Mouse (Mus musculus): ENCODE results near the gene Nckap5l. TPM values are rescaled to one million over a fixed set of nuclear protein-coding genes. Genes with fewer than 3 reads are reported as not detected.
A peak's percentile ranks its signal among the peaks of the same experiment; 100 is the strongest.

Gene Nckap5l
- polyA plus RNA-seq, 1 experiment, result 14.4 TPM

- no peak for DNase-seq (ENCODE audit: extremely low spot score in 1 of 2, low spot score in 1 of 2)
These were observed 24.3 kb downstream of the Nckap5l start for GRCm38 (mm10) chr15:99433081-99433718.

GRCm38 (mm10) chr15:99431967-99432366, 25.6 kb downstream of the Nckap5l start:
- DNase-seq (ENCODE audit: extremely low spot score in 1 of 2, low spot score in 1 of 2), result no peak

- DNase-seq (ENCODE audit: extremely low spot score in 1 of 2, low spot score in 1 of 2), result no peak
These were observed 26.0 kb downstream of the Nckap5l start for GRCm38 (mm10) chr15:99431504-99431903.

DNA sequence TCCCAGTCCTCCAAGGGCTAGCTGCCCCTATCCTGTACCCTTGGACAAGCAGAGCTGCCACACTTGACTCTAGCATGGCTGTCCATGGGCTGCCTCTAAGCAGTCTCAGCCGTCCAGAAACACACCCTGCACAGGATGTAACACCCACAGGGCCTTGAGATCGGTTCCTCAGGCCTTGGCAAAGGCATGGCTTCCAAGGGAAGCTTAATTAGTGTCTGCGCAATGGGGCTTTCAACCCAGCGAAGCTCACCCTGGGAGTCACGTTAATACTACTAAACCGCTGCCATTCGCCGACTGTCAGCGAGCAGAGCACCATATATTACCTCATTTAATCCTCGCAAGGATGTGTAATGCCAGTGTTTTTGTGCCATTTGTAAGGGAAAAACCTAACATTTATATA, 26.5 kb downstream of the Nckap5l start:
- DNase-seq (ENCODE audit: extremely low spot score in 1 of 2, low spot score in 1 of 2), result no peak

GRCm38 (mm10) chr15:99430394-99430793, 27.2 kb downstream of the Nckap5l start:
- no peak for DNase-seq (ENCODE audit: extremely low spot score in 1 of 2, low spot score in 1 of 2)

- DNase-seq (ENCODE audit: extremely low spot score in 1 of 2, low spot score in 1 of 2), result no peak
These were observed 33.7 kb downstream of the Nckap5l start for GRCm38 (mm10) chr15:99423884-99424283.

DNA sequence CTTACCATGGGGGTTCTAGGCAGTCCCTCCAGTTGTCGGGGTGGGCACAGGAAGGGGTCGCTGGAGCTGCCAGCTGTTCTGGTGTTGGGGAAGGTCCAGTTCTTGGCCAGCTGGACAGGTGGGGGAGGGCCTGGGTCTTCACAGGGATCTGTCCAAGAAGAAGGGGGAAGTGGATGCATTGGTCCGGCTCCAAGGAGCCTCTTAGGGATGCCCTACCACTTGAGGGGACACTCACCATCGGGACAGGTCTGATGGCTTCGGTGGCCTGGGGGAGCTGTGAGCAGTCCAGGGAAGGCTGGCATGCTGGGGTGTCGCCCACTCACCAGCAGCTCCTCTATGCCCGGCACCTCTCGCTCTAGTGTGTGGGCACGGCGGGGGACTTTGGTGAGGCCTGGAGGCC, 34.4 kb downstream of the Nckap5l start:
- no peak for DNase-seq (ENCODE audit: extremely low spot score in 1 of 2, low spot score in 1 of 2)

DNA sequence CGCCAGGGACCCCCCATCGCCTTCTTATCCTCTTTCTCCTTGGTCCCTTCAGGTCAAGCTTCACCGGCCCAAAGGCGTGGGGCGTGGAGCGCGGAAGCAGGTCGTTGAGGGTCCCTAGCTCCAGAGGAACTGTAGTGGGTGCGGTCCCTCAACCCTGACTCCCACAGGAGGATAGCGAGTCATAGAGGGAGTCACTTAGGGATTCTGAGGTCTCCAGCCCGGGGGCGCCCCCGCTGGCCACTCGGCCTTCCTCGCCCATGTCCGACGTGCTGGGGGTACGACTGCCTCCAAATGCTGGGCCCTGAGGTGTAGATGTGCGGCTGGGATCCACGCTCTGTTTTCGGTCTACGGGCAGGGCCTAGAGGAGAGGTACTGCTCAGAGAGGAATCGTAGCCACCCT, 35.0 kb downstream of the Nckap5l start:
- DNase-seq (ENCODE audit: extremely low spot score in 1 of 2, low spot score in 1 of 2), result no peak

- DNase-seq (ENCODE audit: extremely low spot score in 1 of 2, low spot score in 1 of 2), result no peak
These were observed 35.9 kb downstream of the Nckap5l start for GRCm38 (mm10) chr15:99421676-99422075.

- no peak for DNase-seq (ENCODE audit: extremely low spot score in 1 of 2, low spot score in 1 of 2)
These were observed 36.4 kb downstream of the Nckap5l start for GRCm38 (mm10) chr15:99421152-99421551.

GRCm38 (mm10) chr15:99420521-99421014, 37.0 kb downstream of the Nckap5l start:
- DNase-seq (ENCODE audit: extremely low spot score in 1 of 2, low spot score in 1 of 2), result no peak

GRCm38 (mm10) chr15:99420101-99420500, 37.4 kb downstream of the Nckap5l start:
- no peak for DNase-seq (ENCODE audit: extremely low spot score in 1 of 2, low spot score in 1 of 2)

- DNase-seq (ENCODE audit: extremely low spot score in 1 of 2, low spot score in 1 of 2), result no peak
These were observed 39.8 kb downstream of the Nckap5l start for GRCm38 (mm10) chr15:99417692-99418271.

GRCm38 (mm10) chr15:99416957-99417356, 40.6 kb downstream of the Nckap5l start:
- no peak for DNase-seq (ENCODE audit: extremely low spot score in 1 of 2, low spot score in 1 of 2)

- peak in 1 of 2 experiments; percentile 94 for DNase-seq (ENCODE audit: extremely low spot score in 1 of 2, low spot score in 1 of 2)
These were observed 41.1 kb downstream of the Nckap5l start for GRCm38 (mm10) chr15:99416348-99416882.

GRCm38 (mm10) chr15:99415793-99416192, 41.8 kb downstream of the Nckap5l start:
- peak in 1 of 2 experiments; percentile 69 for DNase-seq (ENCODE audit: extremely low spot score in 1 of 2, low spot score in 1 of 2)

DNA sequence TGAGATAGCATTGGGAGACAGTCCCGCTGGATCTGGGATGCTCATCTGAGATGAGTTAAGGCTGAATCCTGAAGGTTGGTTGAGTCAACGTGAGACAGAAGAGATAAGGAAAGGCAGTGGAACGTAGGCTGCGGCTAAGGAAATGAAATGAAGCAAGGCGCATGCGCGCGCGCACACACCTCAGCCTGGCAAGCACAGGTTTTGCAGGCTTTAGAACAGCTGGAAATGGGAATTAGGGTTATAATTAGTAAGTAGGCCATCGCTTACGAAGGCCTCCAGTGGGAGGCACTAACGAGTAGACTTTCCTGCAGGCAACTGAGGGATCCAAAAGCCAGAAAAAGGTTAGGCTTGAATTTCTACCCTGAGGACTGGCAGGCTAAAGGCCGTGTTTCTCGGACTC, 45.8 kb downstream of the Nckap5l start:
- DNase-seq (ENCODE audit: extremely low spot score in 1 of 2, low spot score in 1 of 2), result peak in 1 of 2 experiments; percentile 60

GRCm38 (mm10) chr15:99408845-99409244, 48.7 kb downstream of the Nckap5l start:
- DNase-seq (ENCODE audit: extremely low spot score in 1 of 2, low spot score in 1 of 2), result no peak

DNA sequence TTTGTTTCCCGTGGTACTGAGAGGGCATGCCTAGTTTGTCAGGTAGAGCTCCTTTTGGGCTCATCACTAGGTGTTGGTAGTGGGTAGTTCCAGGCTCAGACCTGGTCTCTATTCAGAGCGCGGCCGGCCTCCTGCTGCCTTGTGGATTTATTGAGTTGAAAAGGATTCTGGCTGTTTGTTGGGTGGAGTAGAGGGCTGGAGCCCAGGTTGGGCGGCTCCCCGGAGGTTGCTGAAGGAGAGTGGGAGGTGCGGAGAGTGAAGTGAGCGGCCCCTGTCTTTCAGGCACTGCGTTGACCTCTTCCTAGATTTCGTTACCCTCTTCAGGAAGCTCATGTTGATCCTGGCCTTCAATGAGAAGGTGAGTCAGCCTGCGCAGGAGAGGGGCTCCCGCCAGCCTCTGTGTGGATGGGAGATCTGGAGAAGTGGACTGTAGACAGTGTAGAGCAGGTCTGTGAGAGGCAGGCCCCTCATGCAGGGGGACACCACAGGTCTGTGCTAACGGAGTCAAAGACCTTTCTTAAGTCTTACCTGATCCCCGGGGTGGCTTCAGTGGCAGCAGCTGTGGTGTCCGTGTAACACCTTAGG, 50.5 kb downstream of the Nckap5l start:
- DNase-seq (ENCODE audit: extremely low spot score in 1 of 2, low spot score in 1 of 2), result no peak

DNA sequence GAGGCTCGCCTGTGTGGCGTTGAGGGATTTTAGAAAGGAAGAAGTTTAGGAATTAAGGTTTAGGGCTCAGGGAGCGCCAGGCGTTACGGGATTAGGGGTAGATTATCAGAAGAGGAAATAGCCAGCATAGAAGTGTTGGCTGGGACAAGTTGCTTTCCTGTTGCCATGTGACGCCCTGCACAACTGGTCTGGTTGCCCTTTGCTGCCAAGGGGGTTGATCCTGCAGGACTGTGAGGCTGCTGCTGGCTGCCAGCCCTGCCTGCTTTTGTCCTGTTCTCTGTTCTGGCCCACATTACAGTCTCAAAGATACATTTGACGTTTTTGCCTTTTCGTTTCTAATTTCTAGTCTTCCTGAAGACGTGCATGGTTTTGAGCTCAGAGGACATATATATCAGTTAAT, 52.4 kb downstream of the Nckap5l start:
- no peak for DNase-seq (ENCODE audit: extremely low spot score in 1 of 2, low spot score in 1 of 2)

DNA sequence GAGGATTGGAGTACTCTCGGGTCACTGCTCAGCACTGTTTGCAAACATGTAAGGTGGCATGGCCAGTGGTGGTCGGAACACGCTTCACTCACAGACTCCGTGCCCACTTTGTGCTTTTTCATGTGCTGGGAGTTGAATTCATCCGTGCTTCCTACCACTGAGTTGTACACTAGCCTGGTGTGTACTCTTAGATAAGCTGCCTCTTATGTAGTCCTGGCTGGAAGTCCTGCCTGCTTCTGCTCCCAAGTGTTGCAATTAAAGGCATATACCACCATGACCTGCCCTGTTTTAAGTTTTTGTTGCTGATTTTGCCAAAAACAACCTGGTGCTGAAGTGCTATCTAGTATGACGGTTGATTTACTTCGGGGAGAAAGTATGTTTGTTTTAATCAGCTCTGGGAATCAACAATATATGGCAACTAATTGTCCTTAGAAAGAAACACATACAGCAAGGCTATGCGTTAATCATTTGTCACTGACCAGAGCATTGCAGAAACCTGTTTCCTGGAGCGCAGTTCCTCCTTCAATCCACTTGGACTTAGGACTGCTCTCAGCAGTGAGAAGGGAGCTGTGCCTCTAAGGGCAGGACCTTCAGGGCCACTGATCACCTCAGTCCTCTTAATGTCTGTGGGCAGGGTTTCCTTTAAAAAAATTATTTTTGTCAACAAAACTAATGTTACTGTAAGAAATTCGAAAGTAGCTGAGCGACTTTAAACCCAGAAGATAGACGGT, 54.2 kb downstream of the Nckap5l start:
- DNase-seq (ENCODE audit: extremely low spot score in 1 of 2, low spot score in 1 of 2), result no peak

All from frontal cortex, adult 2 months (tissue).